Mouse (Mus musculus): Measurements from ENCODE around the gene Prcc.

DNA sequence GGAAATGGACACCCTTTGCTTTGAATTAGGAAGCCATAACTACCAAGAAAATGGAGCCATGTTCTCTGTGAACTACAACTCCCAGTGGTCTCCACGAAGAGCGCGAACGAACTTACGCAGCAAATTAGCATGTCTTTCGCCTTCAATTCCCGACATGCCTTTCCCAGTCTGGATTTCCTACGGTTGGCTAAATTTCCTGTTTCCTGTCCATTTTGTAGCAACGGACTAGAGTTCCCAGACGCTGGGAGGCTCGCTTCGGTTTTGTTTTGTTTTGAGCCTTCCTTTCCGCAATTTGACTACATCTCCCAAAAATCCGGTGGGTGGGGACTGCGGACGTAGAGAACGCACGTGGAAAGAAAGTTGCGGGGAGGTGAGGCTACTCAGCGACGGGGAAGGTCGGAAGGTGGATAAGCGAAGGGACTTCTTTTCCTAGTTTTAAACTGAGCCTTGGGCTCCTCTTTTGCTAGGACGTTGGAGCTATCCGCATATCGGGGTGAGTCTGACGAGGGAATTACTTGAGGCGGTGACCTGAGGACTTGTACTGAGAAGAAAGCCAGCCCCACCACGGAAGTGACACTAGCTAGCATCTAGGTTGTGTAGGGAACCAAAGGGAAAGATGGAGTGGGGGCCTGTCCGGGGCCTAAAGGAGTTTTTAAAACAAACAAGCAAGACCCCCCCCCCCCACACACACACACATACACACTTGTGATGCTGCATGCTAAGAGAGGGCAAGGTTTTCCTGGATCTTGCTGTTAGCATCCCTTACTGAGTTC is 34.1 kb upstream of the Prcc start, which contains the start of gene Mrpl24:
- TF ChIP-seq CTCF (IDR thresholded peaks at IDR 0.05; ENCODE audit: control insufficient read depth, insufficient read depth, low read length) = no peak
- no peak for TF ChIP-seq POLR2A (IDR thresholded peaks at IDR 0.05; ENCODE audit: borderline replicate concordance, control insufficient read depth, low read depth, low read length)

Measured in bone marrow, adult 2 months (tissue).